Mouse (Mus musculus) kidney, embryonic 15.5 days (tissue): ENCODE measurements at regions not wholly inside any gene's neighbourhood (a gene's known extent, or its start where the extent isn't known, plus 50 kb on each side); places are given as distances from the start of the nearest gene placed in this dataset.

Experiments used
- ATAC-seq: fragments of 200-750 bp; cut with Nextera tagmentation; replicated peaks from 2 replicates; pipeline ENCODE4 v1.8.0; 2017; ENCODE audit warnings: moderate TSS enrichment; ENCODE audit not compliant: low FRiP score
- H3K27ac ChIP-seq: fragments of 300-500 bp; sonication (generic); 2 replicates; pipeline ENCODE4 v1.5.1; 2015; ENCODE audit warnings: mild to moderate bottlenecking, inconsistent platforms
- H3K27me3 ChIP-seq: fragments of 300-500 bp; sonication (generic); 2 replicates; pipeline ENCODE4 v1.6.1; 2015; ENCODE audit warnings: inconsistent platforms
- H3K36me3 ChIP-seq: fragments of 300-500 bp; sonication (generic); 2 replicates; pipeline ENCODE4 v1.6.1; 2015; ENCODE audit warnings: inconsistent platforms
- H3K4me1 ChIP-seq: fragments of 300-500 bp; sonication (generic); 2 replicates; pipeline ENCODE4 v1.6.1; 2015; ENCODE audit warnings: inconsistent platforms
- H3K4me2 ChIP-seq: fragments of 300-500 bp; sonication (generic); 2 replicates; pipeline ENCODE4 v1.6.1; 2015; ENCODE audit warnings: moderate library complexity, mild to moderate bottlenecking, inconsistent platforms
- H3K4me3 ChIP-seq: fragments of 300-500 bp; sonication (generic); replicated peaks from 2 replicates; pipeline ENCODE4 v1.5.1; 2015; ENCODE audit warnings: mild to moderate bottlenecking, inconsistent platforms
- H3K9ac ChIP-seq: fragments of 300-500 bp; sonication (generic); 2 replicates; pipeline ENCODE4 v1.6.1; 2015; ENCODE audit warnings: mild to moderate bottlenecking, inconsistent platforms
- H3K9me3 ChIP-seq: fragments of 300-500 bp; sonication (generic); replicated peaks from 2 replicates; pipeline ENCODE4 v1.6.1; 2016; ENCODE audit warnings: inconsistent platforms
- WGBS: fragments of 180-500 bp; shearing (Covaris S2); methylation state at CpG from one replicate; pipeline ENCODE4 v1.1.7; 2015; ENCODE audit warnings: mixed read lengths; 5-methylcytosine and 5-hydroxymethylcytosine counted together

DNA sequence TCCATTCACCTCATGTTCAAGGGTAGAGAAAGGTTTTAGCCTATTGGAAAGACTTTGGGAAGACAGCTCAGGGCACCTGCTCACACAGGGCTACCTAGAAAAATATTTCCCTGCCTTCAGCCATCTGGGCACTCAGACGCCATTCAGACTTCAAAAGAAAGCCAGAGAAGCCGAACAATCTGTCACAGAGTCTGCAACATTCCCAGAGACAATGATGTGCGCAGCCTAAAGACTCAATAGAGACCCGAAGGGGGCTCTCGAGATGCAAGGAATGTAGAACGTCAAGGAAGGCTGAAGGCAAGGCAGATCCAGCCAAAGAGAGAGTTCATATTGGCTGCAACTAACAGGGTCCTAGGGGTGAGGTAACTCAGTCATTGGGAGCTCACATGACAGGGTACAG, 78.7 kb upstream of the Otos start:
- Histone ChIP-seq H3K9me3 (no peaks in the 10 kb centered on the region), H3K36me3 (no peaks in the 10 kb centered on the region), H3K27me3 (no peaks in the 10 kb centered on the region), H3K27ac (no peak overlapping the region), H3K4me3 (no peak overlapping the region), H3K4me1 (no peaks in the 10 kb centered on the region), H3K4me2 (no peak overlapping the region), H3K9ac (no peak overlapping the region)
- WGBS: 65% methylated on average over 6 of the region's 6 CpGs
- no peak for ATAC-seq

- ATAC-seq: no peak
- WGBS: 85% methylated on average over 6 of the region's 6 CpGs
- no peaks in the 10 kb centered on the region for H3K36me3 ChIP-seq
Measured at GRCm38 (mm10) chr1:92726341-92726740, 77.7 kb upstream of the Otos start.

DNA sequence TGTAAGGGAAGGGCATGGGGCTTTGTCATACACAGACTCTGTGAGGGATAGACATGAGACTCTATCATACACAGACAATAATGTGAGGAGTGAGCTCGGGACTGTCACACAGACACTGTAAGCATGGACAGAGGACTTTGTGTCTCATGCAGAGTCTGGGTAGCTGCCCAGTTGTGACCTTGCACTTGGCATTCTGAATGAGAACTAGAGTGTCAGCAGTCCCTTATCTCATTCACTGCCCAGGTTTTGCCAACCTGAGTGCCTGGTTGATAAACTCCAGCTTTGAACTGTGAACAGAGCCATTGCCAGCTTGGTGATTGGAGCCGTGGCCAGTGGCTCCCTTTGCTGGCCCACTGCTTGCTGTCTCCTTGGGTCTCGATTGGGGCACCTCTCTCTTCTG, 75.5 kb upstream of the Otos start:
- no peaks in the 10 kb centered on the region for H3K27me3 ChIP-seq
- WGBS: 82% methylated on average over 3 of the region's 3 CpGs
- ATAC-seq: no peak

More at GRCm38 (mm10) chr1:92726341-92726740, 77.7 kb upstream of the Otos start:
- no peaks in the 10 kb centered on the region for H3K4me1 ChIP-seq
- H3K4me3 ChIP-seq: no peak overlapping the region
- H3K4me2 ChIP-seq: no peak overlapping the region
- no peak overlapping the region for H3K27ac ChIP-seq
- H3K9ac ChIP-seq: no peak overlapping the region
- H3K9me3 ChIP-seq: no peaks in the 10 kb centered on the region
- H3K27me3 ChIP-seq: no peaks in the 10 kb centered on the region

GRCm38 (mm10) chr1:92720567-92720966, 71.9 kb upstream of the Otos start:
- no peak overlapping the region for H3K27ac ChIP-seq
- H3K9me3 ChIP-seq: no peaks in the 10 kb centered on the region
- H3K4me3 ChIP-seq: no peak overlapping the region
- H3K9ac ChIP-seq: no peak overlapping the region
- 79% methylated on average over 10 of the region's 10 CpGs for WGBS
- H3K4me2 ChIP-seq: no peak overlapping the region
- H3K27me3 ChIP-seq: no peaks in the 10 kb centered on the region
- H3K36me3 ChIP-seq: no peaks in the 10 kb centered on the region
- H3K4me1 ChIP-seq: no peaks in the 10 kb centered on the region; the same call in 1 of the 2 replicates
- no peak for ATAC-seq

More for the DNA sequence above, 75.5 kb upstream of the Otos start:
- no peaks in the 10 kb centered on the region for H3K4me1 ChIP-seq
- H3K27ac ChIP-seq: no peak overlapping the region
- H3K4me2 ChIP-seq: no peak overlapping the region
- H3K9ac ChIP-seq: no peak overlapping the region
- H3K4me3 ChIP-seq: no peak overlapping the region
- no peaks in the 10 kb centered on the region for H3K36me3 ChIP-seq
- no peaks in the 10 kb centered on the region for H3K9me3 ChIP-seq

DNA sequence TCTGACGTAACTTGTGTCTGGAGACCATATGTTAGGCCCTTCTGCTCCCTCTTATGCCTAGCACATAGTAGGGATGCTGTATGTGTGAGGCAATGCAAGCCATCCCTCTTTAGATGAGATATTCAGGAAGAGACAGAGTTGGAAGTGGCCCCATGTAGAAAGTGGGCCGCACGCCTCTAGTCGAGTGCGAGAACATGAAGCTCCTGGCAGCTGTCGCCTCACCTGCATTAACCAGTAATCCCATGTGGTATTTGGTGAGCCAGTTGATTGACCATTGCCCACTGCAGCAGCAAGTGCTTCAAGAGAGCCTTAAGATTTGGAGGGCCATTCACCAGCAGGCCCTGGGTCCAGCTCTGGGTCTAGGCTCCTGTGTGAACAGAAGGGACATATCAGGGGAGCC, 71.2 kb upstream of the Otos start:
- Histone ChIP-seq H3K9me3 (no peaks in the 10 kb centered on the region), H3K4me3 (no peak overlapping the region), H3K9ac (no peak overlapping the region), H3K36me3 (no peaks in the 10 kb centered on the region), H3K27me3 (no peaks in the 10 kb centered on the region), H3K4me1 (peaks cover 5% of the 10 kb centered on the region), H3K27ac (no peak overlapping the region), H3K4me2 (no peak overlapping the region)
- 93% methylated on average over 6 of the region's 6 CpGs for WGBS
- ATAC-seq: no peak

GRCm38 (mm10) chr1:92718108-92718507, 69.5 kb upstream of the Otos start:
- 0 out of 2 replicates have a peak, but pooled peaks have one; percentile 61 for ATAC-seq
- Histone ChIP-seq H3K4me1 (peaks cover 15% of the 10 kb centered on the region), H3K36me3 (no peaks in the 10 kb centered on the region), H3K27me3 (no peaks in the 10 kb centered on the region), H3K4me3 (no peak overlapping the region), H3K4me2 (no peak overlapping the region), H3K9me3 (no peaks in the 10 kb centered on the region), H3K9ac (no peak overlapping the region), H3K27ac (no peak overlapping the region)
- WGBS: 48% methylated on average over 4 of the region's 4 CpGs

DNA sequence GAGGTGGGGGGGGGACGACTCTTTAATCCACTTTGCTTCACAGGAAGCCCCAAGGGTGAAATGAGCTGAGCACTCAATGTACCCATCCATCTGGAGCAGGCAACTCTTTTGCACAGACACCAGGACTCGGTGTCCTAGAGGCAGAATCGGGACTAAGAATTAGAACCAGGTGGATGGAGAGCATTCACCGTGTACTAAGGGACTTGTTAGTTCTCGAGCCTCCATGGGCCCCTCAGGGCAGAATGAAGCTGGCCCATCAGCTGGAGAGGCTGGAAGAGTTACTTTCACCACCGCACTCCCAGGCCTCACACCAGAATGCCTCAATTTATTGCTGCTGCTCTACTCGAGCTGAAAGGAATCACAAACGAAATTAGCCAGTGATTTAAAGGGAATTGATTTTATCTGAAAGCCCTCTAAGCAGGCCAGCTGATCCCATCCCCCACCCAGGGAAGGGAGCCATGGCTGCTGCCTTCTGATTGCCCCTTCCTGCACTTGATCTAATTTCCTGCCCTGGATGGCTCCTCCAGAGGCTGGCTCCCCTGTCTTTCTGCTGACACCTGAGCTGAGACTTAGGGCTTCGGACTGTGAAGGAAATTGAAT, 66.2 kb upstream of the Otos start:
- Histone ChIP-seq H3K27ac (no peak overlapping the region), H3K4me2 (no peak overlapping the region), H3K9me3 (no peaks in the 10 kb centered on the region), H3K27me3 (no peaks in the 10 kb centered on the region), H3K4me1 (peaks cover 15% of the 10 kb centered on the region), H3K9ac (no peak overlapping the region), H3K4me3 (no peak overlapping the region), H3K36me3 (no peaks in the 10 kb centered on the region)
- ATAC-seq: no peak
- 25% methylated on average over 9 of the region's 9 CpGs for WGBS

DNA sequence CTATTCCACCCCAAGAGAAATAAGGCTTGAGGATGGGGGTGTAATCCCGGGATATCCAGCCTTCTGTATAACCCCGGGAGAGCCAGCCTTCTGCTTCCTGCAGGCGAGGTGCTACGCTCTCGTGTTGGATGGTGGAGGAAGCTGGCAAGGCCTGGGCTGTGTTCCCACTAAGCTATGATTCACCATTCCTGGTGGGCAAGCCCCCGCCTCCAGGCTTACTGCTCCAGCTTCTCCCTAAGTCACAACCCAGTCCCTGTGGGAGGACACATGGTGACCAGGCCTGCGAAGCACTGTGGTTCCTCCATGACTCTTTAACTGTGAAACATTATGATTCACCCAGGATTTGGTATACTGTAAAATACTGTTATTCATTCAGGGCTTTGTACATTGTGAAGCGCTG, 63.7 kb upstream of the Otos start:
- Histone ChIP-seq H3K27me3 (no peaks in the 10 kb centered on the region), H3K9me3 (0 out of 2 replicates have a peak, but pooled peaks cover 3% of the 10 kb centered on the region), H3K27ac (no peak overlapping the region), H3K9ac (no peak overlapping the region), H3K4me2 (no peak overlapping the region), H3K4me3 (no peak overlapping the region), H3K4me1 (peaks cover 15% of the 10 kb centered on the region), H3K36me3 (no peaks in the 10 kb centered on the region)
- no peak for ATAC-seq
- 86% methylated on average over 8 of the region's 8 CpGs for WGBS

GRCm38 (mm10) chr1:92710321-92710839, 61.7 kb upstream of the Otos start:
- Histone ChIP-seq H3K4me3 (no peak overlapping the region), H3K4me1 (peaks cover 15% of the 10 kb centered on the region), H3K27ac (no peak overlapping the region), H3K9me3 (0 out of 2 replicates have a peak, but pooled peaks cover 3% of the 10 kb centered on the region), H3K9ac (no peak overlapping the region), H3K36me3 (no peaks in the 10 kb centered on the region), H3K4me2 (no peak overlapping the region), H3K27me3 (no peaks in the 10 kb centered on the region)
- ATAC-seq: no peak
- 77% methylated on average over 2 of the region's 2 CpGs for WGBS

- H3K4me2 ChIP-seq: no peak overlapping the region
- H3K9ac ChIP-seq: no peak overlapping the region
- H3K27ac ChIP-seq: no peak overlapping the region
- no peaks in the 10 kb centered on the region for H3K36me3 ChIP-seq
- ATAC-seq: peak; percentile 29; the same call in 1 of the 2 replicates
- H3K9me3 ChIP-seq: 0 out of 2 replicates have a peak, but pooled peaks cover 3% of the 10 kb centered on the region
- no peaks in the 10 kb centered on the region for H3K27me3 ChIP-seq
- 67% methylated on average over 14 of the region's 14 CpGs for WGBS
- H3K4me3 ChIP-seq: no peak overlapping the region
- peaks cover 4% of the 10 kb centered on the region for H3K4me1 ChIP-seq
Measured at GRCm38 (mm10) chr1:92709190-92709850, 60.7 kb upstream of the Otos start.

GRCm38 (mm10) chr1:92707917-92708897, 59.6 kb upstream of the Otos start:
- Histone ChIP-seq H3K27ac (no peak overlapping the region), H3K4me3 (no peak overlapping the region), H3K4me1 (peaks cover 6% of the 10 kb centered on the region; the same call in 1 of the 2 replicates), H3K27me3 (no peaks in the 10 kb centered on the region), H3K36me3 (no peaks in the 10 kb centered on the region), H3K4me2 (no peak overlapping the region), H3K9me3 (0 out of 2 replicates have a peak, but pooled peaks cover 3% of the 10 kb centered on the region), H3K9ac (no peak overlapping the region)
- no peak for ATAC-seq
- WGBS: 86% methylated on average over 19 of the region's 19 CpGs
